Mouse (Mus musculus): ENCODE results near the gene Specc1l. TPM values are rescaled to one million over a fixed set of nuclear protein-coding genes. Genes with fewer than 3 reads are reported as not detected.

Gene Specc1l
- polyA plus RNA-seq, 1 experiment from 2014 or later, result 23.4 TPM

DNA sequence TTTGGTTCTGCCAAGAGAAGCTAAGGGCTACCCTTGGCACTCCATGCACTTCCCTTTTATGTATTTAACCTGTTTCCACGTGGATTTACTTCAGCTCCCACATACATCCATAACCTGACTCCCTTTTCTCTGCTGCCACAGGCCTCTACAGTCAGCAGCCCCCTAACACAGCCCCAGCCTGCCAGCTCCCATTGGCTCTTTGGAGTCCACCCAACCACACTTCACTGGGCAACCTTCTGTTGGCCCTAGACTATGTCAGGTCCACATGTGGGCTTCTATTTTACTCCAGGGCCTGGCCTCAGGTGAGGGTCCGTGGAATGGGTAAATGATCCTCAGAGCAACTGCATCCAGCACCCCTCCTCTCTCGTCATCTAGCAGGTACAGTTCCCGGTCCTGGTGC is 90.7 kb downstream of the Specc1l start:
- no peak overlapping the region for H3K27ac ChIP-seq (replicated peaks; ENCODE audit: low read depth, low read length)
- H3K27me3 ChIP-seq (ENCODE audit: control insufficient read depth, insufficient read depth, low read length), result no peaks in the 10 kb centered on the region
- H3K4me2 ChIP-seq (ENCODE audit: low read depth, severe bottlenecking), result no peak overlapping the region
- DNase-seq (ENCODE audit: low spot score) (no peak), ATAC-seq (ENCODE audit: insufficient number of reproducible peaks, low FRiP score, low TSS enrichment, low read depth) (no peak)
- WGBS, result 92% methylated on average over 4 of the region's 4 CpGs
- H3K9ac ChIP-seq (ENCODE audit: low read length), result no peak overlapping the region
- peaks cover under 1% of the 10 kb centered on the region; the same call in 1 of the 2 replicates for H3K36me3 ChIP-seq (ENCODE audit: control insufficient read depth, insufficient read depth, low read length)
- no peak overlapping the region for H3K4me3 ChIP-seq (ENCODE audit: low read depth, low read length)
- H3K9me3 ChIP-seq (ENCODE audit: control insufficient read depth, low read length), result no peaks in the 10 kb centered on the region
- no peaks in the 10 kb centered on the region for H3K4me1 ChIP-seq (ENCODE audit: control insufficient read depth, insufficient read depth, low read length)

DNA sequence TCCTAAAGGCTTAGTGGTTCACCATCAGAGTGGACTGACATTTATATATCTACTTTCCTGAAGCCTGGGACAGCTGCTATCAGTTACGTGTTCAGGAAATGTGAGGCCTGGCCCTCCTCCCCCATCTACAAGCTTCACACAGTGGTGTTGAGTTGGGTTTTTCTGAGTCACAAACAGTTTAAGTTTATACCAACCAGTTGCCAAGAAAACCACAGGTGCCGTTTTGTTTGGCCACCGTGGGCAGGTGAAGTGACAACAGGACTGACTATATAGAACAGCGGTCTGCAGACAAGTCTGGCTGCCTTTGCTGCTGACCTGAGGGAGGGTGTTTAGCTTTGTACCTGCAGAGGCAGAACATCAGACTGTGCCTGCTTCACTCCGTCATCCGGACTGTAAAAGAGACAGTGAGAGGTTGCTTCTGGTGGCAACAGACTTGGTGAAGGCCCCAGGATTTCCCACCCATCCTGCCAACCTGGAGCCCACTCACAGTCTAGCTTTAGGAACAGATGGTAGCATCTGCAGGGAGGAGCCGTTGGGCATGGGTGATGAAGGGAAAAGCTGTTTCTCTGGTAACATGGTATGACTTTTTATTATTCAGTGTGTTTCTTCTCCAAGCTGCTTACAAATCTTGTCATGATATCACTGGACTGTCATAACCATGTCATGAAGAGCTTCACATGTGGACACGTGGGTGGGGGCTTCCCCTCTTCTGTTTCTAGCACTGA is 91.6 kb downstream of the Specc1l start:
- WGBS, result 86% methylated on average over 8 of the region's 8 CpGs
- no peak for ATAC-seq (ENCODE audit: insufficient number of reproducible peaks, low FRiP score, low TSS enrichment, low read depth)
- DNase-seq (ENCODE audit: low spot score), result no peak
- Histone ChIP-seq H3K36me3 (ENCODE audit: control insufficient read depth, insufficient read depth, low read length) (peaks cover 9% of the 10 kb centered on the region; the same call in 1 of the 2 replicates), H3K9ac (ENCODE audit: low read length) (no peak overlapping the region), H3K27ac (replicated peaks; ENCODE audit: low read depth, low read length) (no peak overlapping the region), H3K4me3 (ENCODE audit: low read depth, low read length) (no peak overlapping the region), H3K27me3 (ENCODE audit: control insufficient read depth, insufficient read depth, low read length) (no peaks in the 10 kb centered on the region), H3K9me3 (ENCODE audit: control insufficient read depth, low read length) (no peaks in the 10 kb centered on the region), H3K4me1 (ENCODE audit: control insufficient read depth, insufficient read depth, low read length) (no peaks in the 10 kb centered on the region), H3K4me2 (ENCODE audit: low read depth, severe bottlenecking) (no peak overlapping the region)

DNA sequence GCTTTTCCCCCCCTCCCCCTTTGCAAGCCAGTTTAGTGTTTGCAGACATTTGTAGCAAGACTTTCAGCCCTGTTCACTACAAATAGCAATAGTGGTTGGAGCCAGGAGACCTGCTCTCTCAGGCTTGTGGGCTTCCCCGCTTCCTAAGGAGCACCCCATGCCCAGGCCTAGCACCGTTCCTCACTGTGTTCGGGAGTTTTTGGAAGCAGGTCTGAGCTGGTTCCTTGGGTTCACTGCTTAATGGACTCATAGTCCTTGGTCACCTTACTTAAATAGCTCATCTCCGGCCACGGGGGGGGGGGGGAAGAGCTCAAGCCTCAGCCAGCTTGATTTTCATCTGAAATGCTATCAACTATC is 92.2 kb downstream of the Specc1l start:
- Histone ChIP-seq H3K4me1 (ENCODE audit: control insufficient read depth, insufficient read depth, low read length) (no peaks in the 10 kb centered on the region), H3K27ac (replicated peaks; ENCODE audit: low read depth, low read length) (no peak overlapping the region), H3K9me3 (ENCODE audit: control insufficient read depth, low read length) (no peaks in the 10 kb centered on the region), H3K4me2 (ENCODE audit: low read depth, severe bottlenecking) (no peak overlapping the region), H3K9ac (ENCODE audit: low read length) (no peak overlapping the region; the same call in 1 of the 2 replicates), H3K4me3 (ENCODE audit: low read depth, low read length) (no peak overlapping the region), H3K36me3 (ENCODE audit: control insufficient read depth, insufficient read depth, low read length) (peaks cover 9% of the 10 kb centered on the region; the same call in 1 of the 2 replicates), H3K27me3 (ENCODE audit: control insufficient read depth, insufficient read depth, low read length) (no peaks in the 10 kb centered on the region)
- WGBS, result 88% methylated on average over 5 of the region's 5 CpGs
- ATAC-seq (ENCODE audit: insufficient number of reproducible peaks, low FRiP score, low TSS enrichment, low read depth), result no peak
- DNase-seq (ENCODE audit: low spot score), result no peak

DNA sequence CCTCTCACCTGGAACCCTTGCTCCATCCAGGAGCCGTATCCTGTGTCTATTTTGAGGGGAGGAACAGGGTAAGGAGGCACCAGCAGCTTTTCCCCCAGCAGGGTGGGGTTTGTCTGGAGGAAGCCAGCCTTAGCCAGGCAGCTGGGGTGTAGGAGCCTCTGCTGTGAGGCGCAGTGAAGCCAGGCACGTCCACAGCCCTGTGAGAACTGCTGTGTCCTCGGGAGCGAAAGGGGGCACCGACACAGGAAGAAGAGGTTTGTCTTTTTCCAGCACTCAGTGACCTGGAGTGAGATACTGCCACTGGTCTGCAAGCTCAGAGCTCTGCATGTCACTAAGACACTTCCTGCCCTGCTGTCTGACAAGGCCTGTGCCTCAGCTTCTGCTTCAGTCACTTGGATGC is 92.5 kb downstream of the Specc1l start:
- no peak overlapping the region; the same call in 1 of the 2 replicates for H3K9ac ChIP-seq (ENCODE audit: low read length)
- H3K36me3 ChIP-seq (ENCODE audit: control insufficient read depth, insufficient read depth, low read length), result peaks cover 9% of the 10 kb centered on the region; the same call in 1 of the 2 replicates
- no peak overlapping the region for H3K27ac ChIP-seq (replicated peaks; ENCODE audit: low read depth, low read length)
- no peaks in the 10 kb centered on the region for H3K27me3 ChIP-seq (ENCODE audit: control insufficient read depth, insufficient read depth, low read length)
- DNase-seq (ENCODE audit: low spot score) (no peak), ATAC-seq (ENCODE audit: insufficient number of reproducible peaks, low FRiP score, low TSS enrichment, low read depth) (no peak)
- no peaks in the 10 kb centered on the region for H3K9me3 ChIP-seq (ENCODE audit: control insufficient read depth, low read length)
- H3K4me3 ChIP-seq (ENCODE audit: low read depth, low read length), result no peak overlapping the region
- no peaks in the 10 kb centered on the region for H3K4me1 ChIP-seq (ENCODE audit: control insufficient read depth, insufficient read depth, low read length)
- H3K4me2 ChIP-seq (ENCODE audit: low read depth, severe bottlenecking), result no peak overlapping the region
- WGBS, result 81% methylated on average over 6 of the region's 6 CpGs

DNA sequence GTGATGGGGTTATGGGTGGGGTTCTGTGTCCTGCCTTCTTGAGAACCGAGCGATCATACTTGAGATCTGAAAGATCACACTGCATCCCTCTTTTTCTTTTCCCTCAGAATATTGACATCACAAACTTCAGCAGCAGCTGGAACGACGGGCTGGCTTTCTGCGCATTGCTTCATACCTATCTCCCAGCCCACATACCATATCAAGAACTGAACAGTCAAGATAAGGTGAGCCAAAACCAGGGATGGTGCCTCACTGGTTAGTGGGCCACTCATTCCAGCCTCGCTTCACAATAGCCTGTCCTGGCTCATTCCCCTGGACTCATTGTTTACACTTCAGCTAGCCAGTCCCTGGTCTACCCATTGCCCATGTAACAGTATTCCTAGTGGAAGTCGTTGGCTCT is 95.3 kb downstream of the Specc1l start:
- H3K27ac ChIP-seq (replicated peaks; ENCODE audit: low read depth, low read length), result no peak overlapping the region
- no peak for ATAC-seq (ENCODE audit: insufficient number of reproducible peaks, low FRiP score, low TSS enrichment, low read depth)
- no peak overlapping the region for H3K4me2 ChIP-seq (ENCODE audit: low read depth, severe bottlenecking)
- H3K27me3 ChIP-seq (ENCODE audit: control insufficient read depth, insufficient read depth, low read length), result no peaks in the 10 kb centered on the region
- H3K36me3 ChIP-seq (ENCODE audit: control insufficient read depth, insufficient read depth, low read length), result peaks cover 17% of the 10 kb centered on the region; the same call in 1 of the 2 replicates
- H3K9ac ChIP-seq (ENCODE audit: low read length), result no peak overlapping the region
- WGBS, result 94% methylated on average over 7 of the region's 7 CpGs
- H3K4me3 ChIP-seq (ENCODE audit: low read depth, low read length), result no peak overlapping the region
- H3K9me3 ChIP-seq (ENCODE audit: control insufficient read depth, low read length), result no peaks in the 10 kb centered on the region
- no peak for DNase-seq (ENCODE audit: low spot score)
- no peaks in the 10 kb centered on the region for H3K4me1 ChIP-seq (ENCODE audit: control insufficient read depth, insufficient read depth, low read length)

DNA sequence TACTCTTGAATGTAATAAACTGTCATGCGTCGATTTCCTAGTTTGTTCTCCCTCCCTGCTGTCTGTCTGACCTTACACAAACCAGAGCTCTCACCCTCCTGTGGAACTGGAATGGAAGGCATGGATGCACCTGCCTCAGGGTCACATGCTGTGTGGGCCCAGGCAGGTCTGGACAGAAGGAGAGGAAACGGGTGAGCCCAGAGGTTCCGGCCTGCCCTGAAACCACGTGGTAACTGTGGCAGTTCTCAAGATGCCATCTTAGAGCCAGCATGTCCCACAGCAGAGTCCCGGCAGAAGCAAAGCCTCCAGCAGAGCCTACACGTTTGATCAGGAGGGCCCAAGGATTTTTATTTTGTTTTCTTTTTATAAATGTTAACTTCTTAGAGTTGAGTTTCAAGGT is 100.5 kb downstream of the Specc1l start:
- no peak for DNase-seq (ENCODE audit: low spot score)
- H3K27ac ChIP-seq (replicated peaks; ENCODE audit: low read depth, low read length), result no peak overlapping the region
- peaks cover 16% of the 10 kb centered on the region for H3K27me3 ChIP-seq (ENCODE audit: control insufficient read depth, insufficient read depth, low read length)
- no peak overlapping the region for H3K4me2 ChIP-seq (ENCODE audit: low read depth, severe bottlenecking)
- H3K36me3 ChIP-seq (ENCODE audit: control insufficient read depth, insufficient read depth, low read length), result peaks cover 17% of the 10 kb centered on the region; the same call in 1 of the 2 replicates
- no peak overlapping the region for H3K4me3 ChIP-seq (ENCODE audit: low read depth, low read length)
- no peak for ATAC-seq (ENCODE audit: insufficient number of reproducible peaks, low FRiP score, low TSS enrichment, low read depth)
- no peaks in the 10 kb centered on the region for H3K4me1 ChIP-seq (ENCODE audit: control insufficient read depth, insufficient read depth, low read length)
- WGBS, result 84% methylated on average over 7 of the region's 7 CpGs
- H3K9me3 ChIP-seq (ENCODE audit: control insufficient read depth, low read length), result no peaks in the 10 kb centered on the region
- no peak overlapping the region for H3K9ac ChIP-seq (ENCODE audit: low read length)

DNA sequence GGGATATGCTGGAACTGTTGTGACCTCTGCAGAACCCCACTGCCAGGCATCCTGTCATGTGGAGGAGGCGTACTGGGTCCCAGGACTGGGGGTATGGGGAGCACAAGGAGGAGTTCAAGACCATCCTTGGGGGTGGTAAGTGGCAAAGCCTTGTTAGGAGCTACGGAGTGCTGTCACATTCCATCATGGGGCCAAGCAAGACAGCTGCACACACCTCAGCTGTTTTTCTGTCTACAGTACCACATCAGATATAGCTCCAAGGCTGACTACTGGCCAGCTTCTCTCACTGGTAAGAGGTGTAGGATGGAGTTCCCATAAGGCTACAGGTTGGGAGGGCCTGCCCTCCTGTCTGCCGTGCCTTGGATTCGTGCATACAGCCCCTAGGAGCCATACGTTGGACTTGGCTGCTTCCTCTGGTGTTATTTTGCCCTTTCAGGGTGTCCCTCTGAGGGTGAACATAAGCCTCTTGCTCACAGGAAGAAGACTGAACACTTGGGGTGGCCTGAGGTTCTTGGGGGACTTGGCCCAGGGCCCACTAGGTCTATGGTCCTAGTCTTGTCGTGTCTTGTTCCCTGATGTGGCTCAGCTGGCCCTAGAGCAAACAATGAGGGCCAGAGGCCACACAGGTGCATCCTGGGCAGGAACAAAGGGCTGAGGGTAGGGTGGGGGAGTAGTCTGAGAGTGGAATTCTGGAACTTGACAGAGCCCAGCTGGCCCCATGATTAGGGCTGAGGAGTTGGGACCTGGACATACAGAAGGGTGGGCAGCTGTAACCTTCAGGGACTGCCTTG is 102.5 kb downstream of the Specc1l start:
- Histone ChIP-seq H3K4me3 (ENCODE audit: low read depth, low read length) (no peak overlapping the region), H3K36me3 (ENCODE audit: control insufficient read depth, insufficient read depth, low read length) (peaks cover 8% of the 10 kb centered on the region; the same call in 1 of the 2 replicates), H3K27ac (replicated peaks; ENCODE audit: low read depth, low read length) (no peak overlapping the region), H3K9ac (ENCODE audit: low read length) (no peak overlapping the region), H3K27me3 (ENCODE audit: control insufficient read depth, insufficient read depth, low read length) (peaks cover 32% of the 10 kb centered on the region), H3K4me1 (ENCODE audit: control insufficient read depth, insufficient read depth, low read length) (no peaks in the 10 kb centered on the region), H3K9me3 (ENCODE audit: control insufficient read depth, low read length) (no peaks in the 10 kb centered on the region), H3K4me2 (ENCODE audit: low read depth, severe bottlenecking) (no peak overlapping the region)
- ATAC-seq (ENCODE audit: insufficient number of reproducible peaks, low FRiP score, low TSS enrichment, low read depth) (0 out of 2 replicates have a peak, but pooled peaks have one; percentile 37), DNase-seq (ENCODE audit: low spot score) (peak; percentile 40)
- WGBS, result 81% methylated on average over 6 of the region's 6 CpGs

DNA sequence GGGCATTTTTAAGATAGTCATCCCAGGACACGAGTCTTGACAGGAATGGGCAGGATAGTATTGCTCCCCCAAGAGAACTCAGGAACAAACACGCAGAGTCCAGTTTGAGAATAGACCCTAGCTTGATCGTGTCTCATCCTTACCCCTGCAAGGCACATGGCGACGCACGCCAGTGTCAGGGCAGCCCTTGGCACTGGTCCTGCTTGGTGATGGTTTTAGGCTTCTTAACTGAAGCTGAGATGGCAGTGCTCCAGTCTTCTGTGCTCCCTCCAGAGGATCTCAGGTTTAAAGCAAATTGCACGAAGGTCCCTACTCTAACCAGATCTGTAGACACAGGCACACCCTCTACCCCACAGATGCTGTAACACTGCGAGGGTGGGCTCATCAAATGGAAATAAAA is 103.9 kb downstream of the Specc1l start:
- Histone ChIP-seq H3K9ac (ENCODE audit: low read length) (no peak overlapping the region), H3K9me3 (ENCODE audit: control insufficient read depth, low read length) (no peaks in the 10 kb centered on the region), H3K27me3 (ENCODE audit: control insufficient read depth, insufficient read depth, low read length) (peaks cover 32% of the 10 kb centered on the region), H3K4me2 (ENCODE audit: low read depth, severe bottlenecking) (no peak overlapping the region), H3K4me1 (ENCODE audit: control insufficient read depth, insufficient read depth, low read length) (no peaks in the 10 kb centered on the region), H3K36me3 (ENCODE audit: control insufficient read depth, insufficient read depth, low read length) (peaks cover 2% of the 10 kb centered on the region; the same call in 1 of the 2 replicates), H3K4me3 (ENCODE audit: low read depth, low read length) (no peak overlapping the region), H3K27ac (replicated peaks; ENCODE audit: low read depth, low read length) (no peak overlapping the region)
- DNase-seq (ENCODE audit: low spot score), result no peak
- WGBS, result 79% methylated on average over 8 of the region's 8 CpGs
- no peak for ATAC-seq (ENCODE audit: insufficient number of reproducible peaks, low FRiP score, low TSS enrichment, low read depth)
